Mouse (Mus musculus) limb, embryonic 15.5 days (tissue): ENCODE measurements around the gene Sf3a2. TPM values are rescaled to one million over a fixed set of nuclear protein-coding genes. Genes with fewer than 3 reads are reported as not detected.

ENCODE experiments used
- ATAC-seq: fragments of 200-750 bp; cut with Nextera tagmentation; 2 replicates; pipeline ENCODE4 v1.8.0; 2017; ENCODE audit warnings: low read depth, moderate TSS enrichment; ENCODE audit not compliant: insufficient number of reproducible peaks, low FRiP score, low TSS enrichment
- H3K27ac ChIP-seq: fragments of 300-500 bp; sonication (generic); 2 replicates; pipeline ENCODE4 v1.5.1; 2015; ENCODE audit warnings: moderate library complexity, mild to moderate bottlenecking, inconsistent platforms
- H3K27me3 ChIP-seq: fragments of 300-500 bp; sonication (generic); 2 replicates; pipeline ENCODE4 v1.6.1; 2015; ENCODE audit warnings: inconsistent platforms
- H3K36me3 ChIP-seq: fragments of 300-500 bp; sonication (generic); 2 replicates; pipeline ENCODE4 v1.6.1; 2015; ENCODE audit warnings: inconsistent platforms
- H3K4me1 ChIP-seq: fragments of 300-500 bp; sonication (generic); 2 replicates; pipeline ENCODE4 v1.6.1; 2015; ENCODE audit warnings: inconsistent platforms
- H3K4me2 ChIP-seq: fragments of 300-500 bp; sonication (generic); 2 replicates; pipeline ENCODE4 v1.6.1; 2015; ENCODE audit warnings: mild to moderate bottlenecking, inconsistent platforms
- H3K4me3 ChIP-seq: fragments of 300-500 bp; sonication (generic); 2 replicates; pipeline ENCODE4 v1.5.1; 2015; ENCODE audit warnings: mild to moderate bottlenecking, inconsistent platforms
- H3K9ac ChIP-seq: fragments of 300-500 bp; sonication (generic); 2 replicates; pipeline ENCODE4 v1.6.1; 2015; ENCODE audit warnings: inconsistent platforms
- H3K9me3 ChIP-seq: fragments of 300-500 bp; sonication (generic); 2 replicates; pipeline ENCODE4 v1.6.1; 2016; ENCODE audit warnings: inconsistent platforms
- WGBS: fragments of 180-500 bp; shearing (Covaris S2); methylation state at CpG from one replicate; pipeline ENCODE4 v1.1.7; 2015; 5-methylcytosine and 5-hydroxymethylcytosine counted together
- polyA plus RNA-seq: library from polyadenylated mRNA; unstranded; fragments of >200 nt; fragmentation: Nextera tagmentation; extraction: Ambion mirVana; gene quantifications from 2 replicates; pipeline ENCODE4 v1.2.1, GENCODE M21; 2015

The Sf3a2 gene
- polyA plus RNA-seq, 1 experiment from 2014 or later: 59.0 TPM

- ATAC-seq: no peak
These were observed 18.4 kb upstream of the Sf3a2 start for GRCm38 (mm10) chr10:80779565-80779964.

GRCm38 (mm10) chr10:80784302-80784701 lies 13.7 kb upstream of the Sf3a2 start:
- Histone ChIP-seq H3K27ac (no peak overlapping the region), H3K4me3 (no peak overlapping the region), H3K4me1 (no peaks in the 10 kb centered on the region), H3K9me3 (no peaks in the 10 kb centered on the region), H3K9ac (no peak overlapping the region), H3K36me3 (peaks cover 100% of the 10 kb centered on the region), H3K4me2 (no peak overlapping the region), H3K27me3 (no peaks in the 10 kb centered on the region)
- WGBS: 98% methylated on average over 2 of the region's 2 CpGs
- no peak for ATAC-seq

More at GRCm38 (mm10) chr10:80779565-80779964, 18.4 kb upstream of the Sf3a2 start:
- Histone ChIP-seq H3K36me3 (peaks cover 99% of the 10 kb centered on the region), H3K9me3 (no peaks in the 10 kb centered on the region), H3K4me3 (no peak overlapping the region), H3K4me2 (no peak overlapping the region), H3K27me3 (no peaks in the 10 kb centered on the region), H3K27ac (no peak overlapping the region), H3K4me1 (peaks cover 5% of the 10 kb centered on the region), H3K9ac (no peak overlapping the region)

- no peak for ATAC-seq
- Histone ChIP-seq H3K4me3 (no peak overlapping the region), H3K4me2 (no peak overlapping the region), H3K27me3 (no peaks in the 10 kb centered on the region), H3K27ac (no peak overlapping the region), H3K36me3 (peaks cover 98% of the 10 kb centered on the region), H3K9me3 (no peaks in the 10 kb centered on the region), H3K9ac (no peak overlapping the region), H3K4me1 (no peaks in the 10 kb centered on the region)
- 91% methylated on average over 12 of the region's 12 CpGs for WGBS
These were observed 13.1 kb upstream of the Sf3a2 start for GRCm38 (mm10) chr10:80784871-80785270.

GRCm38 (mm10) chr10:80785963-80786362 lies 12.0 kb upstream of the Sf3a2 start:
- Histone ChIP-seq H3K4me1 (no peaks in the 10 kb centered on the region), H3K27me3 (no peaks in the 10 kb centered on the region), H3K27ac (no peak overlapping the region), H3K4me2 (no peak overlapping the region), H3K36me3 (peaks cover 98% of the 10 kb centered on the region), H3K9ac (no peak overlapping the region), H3K4me3 (no peak overlapping the region), H3K9me3 (no peaks in the 10 kb centered on the region)
- ATAC-seq: no peak
- 92% methylated on average over 11 of the region's 11 CpGs for whole genome bisulfite sequencing

- H3K27me3 ChIP-seq: no peaks in the 10 kb centered on the region
- H3K36me3 ChIP-seq: peaks cover 98% of the 10 kb centered on the region
- no peaks in the 10 kb centered on the region for H3K9me3 ChIP-seq
- H3K27ac ChIP-seq: no peak overlapping the region
- ATAC-seq: no peak
- 82% methylated on average over 2 of the region's 2 CpGs for WGBS
- H3K4me2 ChIP-seq: no peak overlapping the region
- H3K4me1 ChIP-seq: 0 out of 2 replicates have a peak, but pooled peaks cover 8% of the 10 kb centered on the region
- no peak overlapping the region for H3K4me3 ChIP-seq
- no peak overlapping the region for H3K9ac ChIP-seq
These were observed 10.5 kb upstream of the Sf3a2 start for GRCm38 (mm10) chr10:80787517-80787916.

GRCm38 (mm10) chr10:80790761-80791404 lies 7.1 kb upstream of the Sf3a2 start:
- no peak overlapping the region for H3K9ac ChIP-seq
- H3K27me3 ChIP-seq: no peaks in the 10 kb centered on the region
- no peak for ATAC-seq
- H3K4me2 ChIP-seq: no peak overlapping the region
- H3K27ac ChIP-seq: peak overlapping the region; percentile 43; the same call in 1 of the 2 replicates
- H3K4me3 ChIP-seq: no peak overlapping the region
- H3K9me3 ChIP-seq: no peaks in the 10 kb centered on the region
- peaks cover 97% of the 10 kb centered on the region for H3K36me3 ChIP-seq
- 86% methylated on average over 19 of the region's 19 CpGs for WGBS
- 0 out of 2 replicates have a peak, but pooled peaks cover 8% of the 10 kb centered on the region for H3K4me1 ChIP-seq

GRCm38 (mm10) chr10:80791476-80792174 lies 6.4 kb upstream of the Sf3a2 start:
- Histone ChIP-seq H3K4me2 (no peak overlapping the region), H3K4me3 (no peak overlapping the region), H3K27ac (peak overlapping the region; percentile 43; the same call in 1 of the 2 replicates), H3K9me3 (no peaks in the 10 kb centered on the region), H3K4me1 (peaks cover 15% of the 10 kb centered on the region), H3K27me3 (no peaks in the 10 kb centered on the region), H3K36me3 (peaks cover 97% of the 10 kb centered on the region), H3K9ac (no peak overlapping the region)
- no peak for ATAC-seq
- WGBS: 79% methylated on average over 33 of the region's 33 CpGs

GRCm38 (mm10) chr10:80792175-80793032 lies 5.6 kb upstream of the Sf3a2 start:
- Histone ChIP-seq H3K4me2 (no peak overlapping the region), H3K27me3 (no peaks in the 10 kb centered on the region), H3K4me3 (no peak overlapping the region), H3K9me3 (no peaks in the 10 kb centered on the region), H3K27ac (no peak overlapping the region), H3K36me3 (peaks cover 90% of the 10 kb centered on the region), H3K4me1 (peaks cover 22% of the 10 kb centered on the region), H3K9ac (no peak overlapping the region)
- ATAC-seq: no peak
- 67% methylated on average over 41 of the region's 41 CpGs for WGBS

- H3K27ac ChIP-seq: no peak overlapping the region
- WGBS: 91% methylated on average over 13 of the region's 13 CpGs
- H3K9ac ChIP-seq: no peak overlapping the region
- H3K9me3 ChIP-seq: no peaks in the 10 kb centered on the region
- H3K36me3 ChIP-seq: peaks cover 82% of the 10 kb centered on the region
- no peak overlapping the region for H3K4me3 ChIP-seq
- H3K4me1 ChIP-seq: peaks cover 22% of the 10 kb centered on the region
- no peak for ATAC-seq
- no peaks in the 10 kb centered on the region for H3K27me3 ChIP-seq
- no peak overlapping the region for H3K4me2 ChIP-seq
These were observed 4.8 kb upstream of the Sf3a2 start for GRCm38 (mm10) chr10:80793033-80793784.

- Histone ChIP-seq H3K9ac (no peak overlapping the region), H3K9me3 (no peaks in the 10 kb centered on the region), H3K36me3 (peaks cover 76% of the 10 kb centered on the region), H3K27ac (no peak overlapping the region), H3K4me1 (peaks cover 22% of the 10 kb centered on the region), H3K4me3 (no peak overlapping the region), H3K4me2 (no peak overlapping the region), H3K27me3 (no peaks in the 10 kb centered on the region)
- 82% methylated on average over 4 of the region's 4 CpGs for WGBS
- ATAC-seq: no peak
These were observed 4.2 kb upstream of the Sf3a2 start for GRCm38 (mm10) chr10:80793803-80794202.

- no peak overlapping the region for H3K4me2 ChIP-seq
- H3K36me3 ChIP-seq: peaks cover 68% of the 10 kb centered on the region
- WGBS: 91% methylated on average over 8 of the region's 8 CpGs
- H3K4me1 ChIP-seq: peaks cover 27% of the 10 kb centered on the region
- no peak for ATAC-seq
- no peak overlapping the region for H3K4me3 ChIP-seq
- no peaks in the 10 kb centered on the region for H3K9me3 ChIP-seq
- no peak overlapping the region for H3K27ac ChIP-seq
- H3K27me3 ChIP-seq: no peaks in the 10 kb centered on the region
- no peak overlapping the region for H3K9ac ChIP-seq
These were observed 3.2 kb upstream of the Sf3a2 start for GRCm38 (mm10) chr10:80794750-80795149.
